Mouse (Mus musculus) CH12.LX (cell line): ENCODE data around the gene Tmx2.

Experiments
- CTCF ChIP-seq, 2 experiments: IDR thresholded peaks in 1 of 2; conservative IDR thresholded peaks in 1 of 2; 2 replicates each; pipeline ENCODE4 v1.5.1; 2011 to 2012; ENCODE audit warnings: low read depth in 2 of 2, low read length in 2 of 2, improper control_type of control experiment in 1 of 2, inconsistent platforms in 1 of 2, mild to moderate bottlenecking in 1 of 2, moderate library complexity in 1 of 2
- ELF1 ChIP-seq: IDR thresholded peaks from 2 replicates; pipeline ENCODE4 v1.6.1; 2014; ENCODE audit warnings: low read depth, mild to moderate bottlenecking, inconsistent platforms, low read length, improper control_type of control experiment
- HCFC1 ChIP-seq: IDR thresholded peaks from 2 replicates; pipeline ENCODE4 v1.6.1; 2012; ENCODE audit warnings: low read depth, mild to moderate bottlenecking, inconsistent platforms, low read length, improper control_type of control experiment
- MAZ ChIP-seq: IDR thresholded peaks from 2 replicates; pipeline ENCODE4 v1.6.1; 2012; ENCODE audit warnings: low read depth, mild to moderate bottlenecking, inconsistent platforms, low read length, improper control_type of control experiment, moderate library complexity
- POLR2A ChIP-seq: IDR thresholded peaks from 2 replicates; pipeline ENCODE4 v1.6.1; 2011; ENCODE audit warnings: low read depth, mild to moderate bottlenecking, improper control_type of control experiment, low read length
- RCOR1 ChIP-seq: conservative IDR thresholded peaks from 2 replicates; pipeline ENCODE4 v1.6.1; 2012; ENCODE audit warnings: low read depth, mild to moderate bottlenecking, inconsistent platforms, low read length, improper control_type of control experiment
- ZMIZ1 ChIP-seq: IDR thresholded peaks from 2 replicates; pipeline ENCODE4 v1.6.1; 2012; ENCODE audit warnings: low read depth, mild to moderate bottlenecking, inconsistent platforms, low read length, improper control_type of control experiment

- TF ChIP-seq CTCF (conservative IDR thresholded peaks at IDR 0.05 in 1 of 2, IDR thresholded peaks at IDR 0.05 in 1 of 2; ENCODE audit: low read depth in 2 of 2, low read length in 2 of 2) (no peak), RCOR1 (no peak), POLR2A (no peak), ELF1 (no peak), ZMIZ1 (no peak), HCFC1 (no peak), MAZ (no peak)
These were observed 38.4 kb upstream of the Tmx2 start for GRCm38 (mm10) chr2:84717357-84717756.
